Mouse (Mus musculus) skeletal muscle tissue, adult 2 months (tissue): ENCODE results near the gene Slc35c1.
"Not testable (repeated sequence)": the region's sequence is repeated elsewhere in the genome, so short reads cannot be mapped to it uniquely, and the experiment has no call there.

Experiments used
- DNase-seq: peaks from one replicate; pipeline ENCODE4 v3.0.0-alpha.2; 2012; ENCODE audit warnings: low read depth, low spot score

Slc35c1 gene

GRCm38 (mm10) chr2:92476580-92476979 is 16.2 kb upstream of the Slc35c1 start:
- not testable (repeated sequence) for DNase-seq

GRCm38 (mm10) chr2:92475711-92476110 is 15.4 kb upstream of the Slc35c1 start:
- no peak for DNase-seq

GRCm38 (mm10) chr2:92474920-92475319 is 14.6 kb upstream of the Slc35c1 start:
- DNase-seq = no peak

- DNase-seq = no peak
Measured at GRCm38 (mm10) chr2:92471886-92472670, 11.7 kb upstream of the Slc35c1 start.

- no peak for DNase-seq
Measured at GRCm38 (mm10) chr2:92464690-92465089, 4.4 kb upstream of the Slc35c1 start.

- no peak for DNase-seq
Measured at GRCm38 (mm10) chr2:92461215-92461614, 877 bp upstream of the Slc35c1 start.

- DNase-seq = peak; percentile 79
Measured at GRCm38 (mm10) chr2:92459141-92459920, 1.0 kb downstream of the Slc35c1 start.

GRCm38 (mm10) chr2:92458481-92458880 is 1.9 kb downstream of the Slc35c1 start:
- no peak for DNase-seq

- no peak for DNase-seq
Measured at GRCm38 (mm10) chr2:92456970-92457530, 3.3 kb downstream of the Slc35c1 start.

GRCm38 (mm10) chr2:92455704-92456103 is 4.6 kb downstream of the Slc35c1 start:
- DNase-seq = no peak

- DNase-seq = no peak
Measured at GRCm38 (mm10) chr2:92454166-92454565, 6.2 kb downstream of the Slc35c1 start.

GRCm38 (mm10) chr2:92451126-92451525 is 9.2 kb downstream of the Slc35c1 start:
- DNase-seq = no peak

GRCm38 (mm10) chr2:92447121-92447740 is 13.1 kb downstream of the Slc35c1 start:
- DNase-seq = no peak

- DNase-seq = no peak
Measured at GRCm38 (mm10) chr2:92446656-92447055, 13.7 kb downstream of the Slc35c1 start.

- DNase-seq = no peak
Measured at GRCm38 (mm10) chr2:92445890-92446289, 14.4 kb downstream of the Slc35c1 start.

- DNase-seq = no peak
Measured at GRCm38 (mm10) chr2:92444376-92444775, 16.0 kb downstream of the Slc35c1 start.

- no peak for DNase-seq
Measured at GRCm38 (mm10) chr2:92443313-92443712, 17.0 kb downstream of the Slc35c1 start.

- no peak for DNase-seq
Measured at GRCm38 (mm10) chr2:92442419-92443001, 17.8 kb downstream of the Slc35c1 start.

GRCm38 (mm10) chr2:92440432-92440831 is 19.9 kb downstream of the Slc35c1 start:
- no peak for DNase-seq

- no peak for DNase-seq
Measured at GRCm38 (mm10) chr2:92438567-92438966, 21.8 kb downstream of the Slc35c1 start.

- peak; percentile 88 for DNase-seq
Measured at GRCm38 (mm10) chr2:92437875-92438274, 22.5 kb downstream of the Slc35c1 start.

GRCm38 (mm10) chr2:92437366-92437765 is 23.0 kb downstream of the Slc35c1 start:
- DNase-seq = no peak
